Mouse (Mus musculus) ES-Bruce4 (cell line): ENCODE measurements around the gene Adamts4. TPM values are rescaled to one million over a fixed set of nuclear protein-coding genes. Genes with fewer than 3 reads are reported as not detected.

Experiments
- H3K27ac ChIP-seq: 2 replicates; pipeline ENCODE4 v1.5.1; 2012; ENCODE audit warnings: low read length, inconsistent platforms; ENCODE audit not compliant: insufficient read depth
- H3K27me3 ChIP-seq: 2 replicates; pipeline ENCODE4 v1.6.1; 2012; ENCODE audit warnings: mild to moderate bottlenecking, low read length, inconsistent platforms; ENCODE audit not compliant: control insufficient read depth, poor library complexity, insufficient read depth, severe bottlenecking
- H3K36me3 ChIP-seq: 2 replicates; pipeline ENCODE4 v1.6.1; 2012; ENCODE audit warnings: inconsistent platforms, mild to moderate bottlenecking, low read length, moderate library complexity; ENCODE audit not compliant: control insufficient read depth, poor library complexity, insufficient read depth, severe bottlenecking
- H3K4me1 ChIP-seq: one replicate; pipeline ENCODE4 v1.8.1; 2011; ENCODE audit warnings: low read length; ENCODE audit not compliant: control insufficient read depth, insufficient read depth
- H3K4me3 ChIP-seq: 2 replicates; pipeline ENCODE4 v1.5.1; 2011; ENCODE audit warnings: low read depth, mild to moderate bottlenecking, low read length
- H3K9ac ChIP-seq: 2 replicates; pipeline ENCODE4 v1.6.1; 2012; ENCODE audit warnings: low read depth, mild to moderate bottlenecking, inconsistent platforms; ENCODE audit not compliant: poor library complexity, severe bottlenecking
- H3K9me3 ChIP-seq: replicated peaks from 2 replicates; pipeline ENCODE4 v1.6.1; 2012; ENCODE audit warnings: mild to moderate bottlenecking, low read length, inconsistent platforms; ENCODE audit not compliant: control insufficient read depth, poor library complexity, insufficient read depth, severe bottlenecking
- CTCF ChIP-seq: IDR thresholded peaks from one replicate; pipeline ENCODE4 v1.8.1; 2011; ENCODE audit warnings: low read depth, low read length
- EP300 ChIP-seq: IDR thresholded peaks from 2 replicates; pipeline ENCODE4 v1.6.1; 2011; ENCODE audit warnings: low read depth, low read length; ENCODE audit not compliant: insufficient read depth
- POLR2A ChIP-seq: IDR thresholded peaks from one replicate; pipeline ENCODE4 v1.8.1; 2011; ENCODE audit warnings: low read length; ENCODE audit not compliant: insufficient read depth
- polyA plus RNA-seq: library from polyadenylated mRNA; stranded (reverse); fragments of >200 nt; gene quantifications from 2 replicates; pipeline ENCODE4 v1.2.4, GENCODE M21; 2011; ENCODE audit warnings: low read depth; ENCODE audit not compliant: missing spikeins, insufficient read depth, insufficient read length

Adamts4 gene
- polyA plus RNA-seq, 1 experiment = 3.5 TPM

DNA sequence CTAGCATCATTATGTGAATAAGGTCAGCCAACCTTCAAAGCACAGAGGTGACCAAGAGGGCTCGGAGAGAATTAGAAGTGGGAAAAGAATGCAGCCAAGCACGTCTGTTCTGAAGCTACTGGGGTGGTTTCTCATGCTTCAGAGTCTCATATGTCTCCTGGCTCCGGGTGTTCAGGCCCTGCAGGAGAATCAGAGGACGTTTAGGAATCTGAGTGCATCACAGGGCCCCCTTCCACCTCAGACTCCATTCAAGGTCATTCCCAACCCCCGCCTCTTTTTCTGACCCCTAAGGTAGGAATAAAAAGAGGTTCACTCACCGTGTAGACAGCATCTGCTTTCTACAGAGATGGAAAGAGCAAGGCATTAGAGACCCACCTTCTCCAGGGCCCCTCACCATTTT, 20.5 kb upstream of the Adamts4 start:
- Histone ChIP-seq H3K4me3 (no peak overlapping the region), H3K27ac (no peak overlapping the region), H3K9me3 (no peaks in the 10 kb centered on the region), H3K4me1 (peaks cover 7% of the 10 kb centered on the region), H3K9ac (no peak overlapping the region), H3K27me3 (no peaks in the 10 kb centered on the region), H3K36me3 (peaks cover 2% of the 10 kb centered on the region; the same call in 1 of the 2 replicates)
- no peak for TF ChIP-seq POLR2A
- no peak for TF ChIP-seq EP300
- no peak for TF ChIP-seq CTCF

DNA sequence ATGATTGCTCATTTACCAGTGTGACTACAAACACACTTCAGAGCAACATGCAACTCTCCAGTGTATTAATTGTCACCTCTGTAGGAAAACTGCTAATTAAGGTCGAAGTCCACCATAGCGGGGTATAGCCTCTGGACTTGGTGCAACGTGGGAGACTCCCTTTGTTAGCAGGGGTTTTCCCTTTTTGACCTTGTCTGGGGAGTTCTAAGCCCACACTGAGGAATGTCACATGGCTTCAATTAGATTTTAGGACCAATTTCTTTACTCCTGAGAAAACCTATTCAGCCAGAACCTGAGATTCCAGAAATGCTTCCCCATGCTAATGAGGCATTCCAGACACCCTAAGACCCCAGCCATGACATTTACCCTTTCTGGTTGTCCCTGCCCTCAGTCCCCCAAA, 20.0 kb upstream of the Adamts4 start:
- Histone ChIP-seq H3K36me3 (peaks cover 7% of the 10 kb centered on the region), H3K9me3 (no peaks in the 10 kb centered on the region), H3K9ac (no peak overlapping the region), H3K4me3 (no peak overlapping the region), H3K27ac (no peak overlapping the region), H3K4me1 (peaks cover 5% of the 10 kb centered on the region), H3K27me3 (no peaks in the 10 kb centered on the region)
- TF ChIP-seq POLR2A = no peak
- TF ChIP-seq EP300 = no peak
- TF ChIP-seq CTCF = no peak

DNA sequence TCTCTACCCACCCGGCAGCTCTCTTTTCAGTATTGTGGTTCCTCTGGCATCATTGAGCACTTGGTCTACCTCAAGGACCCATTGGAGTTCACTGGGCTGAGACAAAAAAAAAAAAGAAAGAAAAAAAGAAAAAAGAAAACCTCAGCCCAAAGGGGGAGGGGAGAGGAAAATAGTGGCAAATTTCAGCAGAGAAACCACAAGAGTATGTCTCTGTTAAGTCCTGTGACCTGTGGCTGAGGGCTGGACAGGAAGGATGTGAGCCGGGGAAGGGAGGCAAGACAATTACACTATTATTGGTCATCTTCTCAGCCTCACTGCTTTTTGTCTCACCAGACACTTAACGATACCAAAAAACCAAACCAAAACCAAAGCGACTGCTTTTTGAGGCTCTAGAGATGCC, 18.4 kb upstream of the Adamts4 start:
- Histone ChIP-seq H3K27me3 (no peaks in the 10 kb centered on the region), H3K4me3 (no peak overlapping the region), H3K36me3 (peaks cover 20% of the 10 kb centered on the region), H3K27ac (no peak overlapping the region), H3K9me3 (no peaks in the 10 kb centered on the region), H3K9ac (no peak overlapping the region), H3K4me1 (peaks cover 4% of the 10 kb centered on the region)
- TF ChIP-seq POLR2A = no peak
- TF ChIP-seq EP300 = no peak

DNA sequence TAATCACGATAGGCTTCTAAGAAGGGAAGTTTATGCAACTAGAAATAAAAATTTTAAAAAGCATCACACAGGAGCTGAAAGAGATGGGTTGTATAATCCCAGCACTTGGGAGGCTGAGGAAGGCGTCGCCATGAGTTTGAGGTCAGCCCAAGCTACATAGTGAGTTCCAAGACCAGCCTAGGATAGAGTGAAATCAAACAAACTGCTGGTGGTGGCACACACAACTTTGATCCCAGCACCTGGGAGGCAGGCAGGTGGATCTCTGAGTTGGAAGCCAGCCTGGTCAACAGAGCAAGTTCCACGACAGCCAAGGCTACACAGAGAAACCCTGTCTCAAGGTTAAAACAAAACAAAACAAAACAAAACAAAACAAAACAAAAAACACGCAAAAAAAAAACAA, 17.9 kb upstream of the Adamts4 start:
- Histone ChIP-seq H3K9me3 (no peaks in the 10 kb centered on the region), H3K36me3 (peaks cover 24% of the 10 kb centered on the region), H3K9ac (no peak overlapping the region), H3K27ac (no peak overlapping the region), H3K4me3 (no peak overlapping the region), H3K27me3 (no peaks in the 10 kb centered on the region), H3K4me1 (peaks cover 4% of the 10 kb centered on the region)
- TF ChIP-seq EP300 = no peak
- TF ChIP-seq CTCF = no peak
- TF ChIP-seq POLR2A = no peak

DNA sequence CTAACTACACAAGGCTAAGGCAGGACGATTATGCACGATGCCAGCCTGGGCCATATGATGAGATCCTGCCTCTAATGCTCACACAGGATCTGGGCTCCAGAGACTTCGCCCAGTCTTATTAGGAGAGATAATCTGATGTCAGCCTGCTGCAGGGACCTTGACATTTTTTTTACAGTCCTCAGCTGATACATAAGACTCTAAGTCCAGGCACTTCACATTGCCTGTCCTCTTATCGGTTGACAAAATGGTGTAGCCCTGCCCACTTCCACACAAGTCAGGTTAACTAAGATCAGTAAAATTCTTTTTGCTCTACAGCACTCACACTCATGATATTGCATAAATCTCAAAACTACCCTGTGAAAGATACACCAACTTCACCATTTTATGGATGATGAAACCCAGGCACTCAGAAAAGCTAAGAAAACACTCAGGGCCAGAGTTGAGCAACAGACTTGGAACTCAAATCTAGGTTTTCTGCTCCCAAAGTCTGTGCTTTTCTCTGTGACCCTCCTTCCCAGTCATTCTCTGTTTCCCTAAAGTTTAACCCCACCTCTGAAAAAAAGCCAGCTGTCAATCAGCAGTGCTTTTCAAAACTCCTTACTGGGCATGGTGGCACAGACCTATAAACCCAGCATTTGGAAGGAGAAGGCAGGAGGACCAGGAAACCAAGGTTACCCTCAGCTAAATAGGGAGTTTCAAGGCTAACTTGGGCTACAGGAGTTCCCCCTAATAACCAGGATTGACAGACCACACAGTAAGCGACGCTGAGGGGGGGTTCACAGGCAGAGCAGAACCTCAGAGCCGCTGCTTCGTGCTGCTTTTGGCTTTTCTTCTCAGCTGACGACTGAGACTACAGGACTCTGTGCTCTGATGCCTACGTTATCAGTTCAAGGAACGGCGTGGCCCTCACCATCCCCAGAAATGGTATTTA, 17.2 kb upstream of the Adamts4 start:
- H3K36me3 ChIP-seq = peaks cover 30% of the 10 kb centered on the region
- no peak overlapping the region for H3K4me3 ChIP-seq

DNA sequence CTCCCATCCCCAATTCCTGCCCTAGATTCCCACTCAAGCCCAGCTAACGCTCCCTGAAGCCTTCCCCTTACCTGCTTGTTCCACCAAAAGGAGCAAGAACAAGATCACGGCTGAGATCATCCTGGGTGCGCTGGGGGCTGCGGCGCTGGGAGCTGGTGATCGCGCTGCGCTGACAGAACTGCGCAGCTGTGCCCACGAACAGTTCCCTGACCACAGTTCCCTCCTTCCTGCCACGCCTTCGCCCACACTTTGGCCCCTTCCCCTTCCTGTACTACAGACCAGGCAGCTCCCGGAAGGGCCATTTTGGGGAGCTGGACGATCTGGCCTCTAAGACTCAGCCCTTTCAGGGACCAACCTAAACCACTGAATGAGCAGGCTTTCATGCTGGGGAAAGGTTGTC, 16.1 kb upstream of the Adamts4 start, which contains the start of gene Fcer1g:
Fcer1g (minus strand) TSS at position 240 of the 400 bp plus-strand sequence.
- peaks cover 35% of the 10 kb centered on the region for H3K36me3 ChIP-seq
- H3K27ac ChIP-seq = no peak within 1 kb of the TSS
- no peak within 1 kb of the TSS for H3K4me3 ChIP-seq
- no peaks in the 10 kb centered on the region for H3K27me3 ChIP-seq
- TF ChIP-seq POLR2A (no peak), EP300 (no peak), CTCF (no peak)
- H3K9me3 ChIP-seq = no peaks in the 10 kb centered on the region
- H3K9ac ChIP-seq = no peak within 1 kb of the TSS
- H3K4me1 ChIP-seq = peaks cover 4% of the 10 kb centered on the region

More for the DNA sequence above, 17.2 kb upstream of the Adamts4 start:
- peaks cover 4% of the 10 kb centered on the region for H3K4me1 ChIP-seq
- TF ChIP-seq EP300 = no peak
- no peak for TF ChIP-seq CTCF
- TF ChIP-seq POLR2A = no peak
- H3K27ac ChIP-seq = no peak overlapping the region
- H3K9me3 ChIP-seq = no peaks in the 10 kb centered on the region
- no peak overlapping the region for H3K9ac ChIP-seq
- H3K27me3 ChIP-seq = no peaks in the 10 kb centered on the region
